14 mouse cellular contexts compared by ENCODE assay signal in genomic region chr3:65858118-65858517, GRCm38 (mm10).
DNase-seq lines count a peak whose midpoint lies in the region; ATAC-seq and TF ChIP-seq lines count a peak whose summit lies in the region.
"Had no signal": no experiment of that assay in that cellular context is flagged by ENCODE, and none has a peak within 500 bp of the region (broad histone marks: within the 10 kb centered on the region; RNA-seq: fewer than 3 reads in every experiment).

No protein-coding gene starts in this region.

- H3K4me3 ChIP-seq in heart, embryonic 16.5 days (ENCODE audit: low read length): no peak overlapping the region
- no peak overlapping the region for H3K4me3 ChIP-seq in heart, adult 2 months
- H3K4me3 ChIP-seq in liver, adult 2 months (ENCODE audit: insufficient read depth, low read depth, low read length): no peak overlapping the region
- H3K4me3 ChIP-seq in embryonic facial prominence, embryonic 10.5 days: no peak overlapping the region
- H3K4me3 ChIP-seq in liver, postnatal 0 days (ENCODE audit: low read depth, low read length): no peak overlapping the region
- H3K4me3 ChIP-seq: liver, embryonic 15.5 days; midbrain, embryonic 12.5 days had no signal

- H3K4me2 ChIP-seq in heart, embryonic 16.5 days (ENCODE audit: low read depth, low read length): 0 out of 2 replicates have a peak overlapping the region, but pooled peaks have one; percentile 30
- H3K4me2 ChIP-seq in liver, postnatal 0 days (ENCODE audit: low read depth, low read length): no peak overlapping the region
- H3K4me2 ChIP-seq: liver, embryonic 15.5 days had no signal

- no peak overlapping the region for H3K27ac ChIP-seq in heart, embryonic 16.5 days (ENCODE audit: low read length)
- no peak overlapping the region for H3K27ac ChIP-seq in heart, adult 2 months
- no peak overlapping the region for H3K27ac ChIP-seq in liver, adult 2 months (replicated peaks; ENCODE audit: insufficient read depth, low read depth, low read length)
- H3K27ac ChIP-seq in embryonic facial prominence, embryonic 10.5 days (replicated peaks): peak overlapping the region; percentile 75; the same call in 1 of the 2 replicates
- H3K27ac ChIP-seq in liver, postnatal 0 days (ENCODE audit: low read depth): peak overlapping the region; percentile 74
- H3K27ac ChIP-seq: liver, embryonic 15.5 days; midbrain, embryonic 12.5 days had no signal

- TF ChIP-seq EP300 in heart, adult 2 months (IDR thresholded peaks at IDR 0.05; ENCODE audit: insufficient read depth, low read depth, low read length): no peak
- peak; percentile 89 for TF ChIP-seq EP300 in liver, postnatal 0 days (IDR thresholded peaks at IDR 0.05; ENCODE audit: low read depth)

- no peaks in the 10 kb centered on the region for H3K79me2 ChIP-seq in heart, adult 2 months (replicated peaks; ENCODE audit: control insufficient read depth, insufficient read depth, low read length)
- H3K79me2 ChIP-seq in liver, adult 2 months (ENCODE audit: control insufficient read depth, insufficient read depth, low read length): no peaks in the 10 kb centered on the region

- no peaks in the 10 kb centered on the region for H3K36me3 ChIP-seq in heart, embryonic 16.5 days (ENCODE audit: control insufficient read depth, insufficient read depth)
- no peaks in the 10 kb centered on the region for H3K36me3 ChIP-seq in heart, adult 2 months (ENCODE audit: control insufficient read depth, insufficient read depth, low read length)
- no peaks in the 10 kb centered on the region for H3K36me3 ChIP-seq in liver, adult 2 months (ENCODE audit: control insufficient read depth, insufficient read depth, low read length)
- H3K36me3 ChIP-seq in embryonic facial prominence, embryonic 10.5 days (replicated peaks): no peaks in the 10 kb centered on the region
- no peaks in the 10 kb centered on the region for H3K36me3 ChIP-seq in liver, postnatal 0 days (replicated peaks; ENCODE audit: insufficient read depth, low read length)
- H3K36me3 ChIP-seq: liver, embryonic 15.5 days; midbrain, embryonic 12.5 days had no signal

- H3K4me1 ChIP-seq in heart, embryonic 16.5 days (ENCODE audit: control insufficient read depth, insufficient read depth, low read length): peaks cover 22% of the 10 kb centered on the region
- H3K4me1 ChIP-seq in heart, adult 2 months (ENCODE audit: control insufficient read depth, insufficient read depth, low read length): peaks cover 9% of the 10 kb centered on the region
- peaks cover 5% of the 10 kb centered on the region; the same call in 1 of the 2 replicates for H3K4me1 ChIP-seq in liver, adult 2 months (ENCODE audit: control insufficient read depth, insufficient read depth, low read length)
- H3K4me1 ChIP-seq in embryonic facial prominence, embryonic 10.5 days: peaks cover 75% of the 10 kb centered on the region
- H3K4me1 ChIP-seq in liver, postnatal 0 days (ENCODE audit: insufficient read depth): peaks cover 11% of the 10 kb centered on the region

- H3K9ac ChIP-seq in heart, embryonic 16.5 days (ENCODE audit: low read length): no peak overlapping the region
- H3K9ac ChIP-seq in heart, adult 2 months (ENCODE audit: low read depth, low read length): no peak overlapping the region
- H3K9ac ChIP-seq in liver, adult 2 months (ENCODE audit: low read depth, low read length): no peak overlapping the region
- H3K9ac ChIP-seq in liver, postnatal 0 days (replicated peaks): no peak overlapping the region
- H3K9ac ChIP-seq: liver, embryonic 15.5 days; midbrain, embryonic 12.5 days had no signal

- H3K27me3 ChIP-seq in heart, embryonic 16.5 days (ENCODE audit: control insufficient read depth, insufficient read depth, low read length): no peaks in the 10 kb centered on the region
- H3K27me3 ChIP-seq in heart, adult 2 months (ENCODE audit: control insufficient read depth, insufficient read depth, low read length): no peaks in the 10 kb centered on the region
- H3K27me3 ChIP-seq in liver, adult 2 months (ENCODE audit: control insufficient read depth, insufficient read depth, low read length): no peaks in the 10 kb centered on the region
- H3K27me3 ChIP-seq in embryonic facial prominence, embryonic 10.5 days (replicated peaks; ENCODE audit: low read depth, poor library complexity, severe bottlenecking): 0 out of 2 replicates have a peak, but pooled peaks cover 5% of the 10 kb centered on the region
- no peaks in the 10 kb centered on the region for H3K27me3 ChIP-seq in liver, postnatal 0 days (ENCODE audit: insufficient read depth, low read length)
- H3K27me3 ChIP-seq: liver, embryonic 15.5 days had no signal

- no peak for TF ChIP-seq POLR2A in heart, adult 2 months (IDR thresholded peaks at IDR 0.05; ENCODE audit: insufficient read depth, low read depth, low read length)
- no peak for TF ChIP-seq POLR2A in liver, adult 2 months (IDR thresholded peaks at IDR 0.05; ENCODE audit: extremely low read depth, insufficient read depth, low read length)

- no peak for TF ChIP-seq CTCF in heart, adult 2 months (IDR thresholded peaks at IDR 0.05)
- TF ChIP-seq CTCF in liver, adult 2 months (IDR thresholded peaks at IDR 0.05; ENCODE audit: low read depth, low read length): no peak
- TF ChIP-seq CTCF in liver, postnatal 0 days (IDR thresholded peaks at IDR 0.05; ENCODE audit: low read depth): no peak

- ATAC-seq in heart, embryonic 16.5 days (replicated peaks; ENCODE audit: extremely low read depth, insufficient read depth, low FRiP score): no peak
- ATAC-seq in liver, postnatal 0 days: peak; percentile 90
- ATAC-seq: forebrain, embryonic 16.5 days had no signal

- WGBS in heart, embryonic 16.5 days: 53% methylated on average over 11 of the region's 11 CpGs
- WGBS in heart, adult 2 months: 45% methylated on average over 11 of the region's 11 CpGs
- 17% methylated on average over 11 of the region's 11 CpGs for WGBS in liver, adult 2 months
- WGBS in embryonic facial prominence, embryonic 10.5 days: 48% methylated on average over 11 of the region's 11 CpGs
- 40% methylated on average over 11 of the region's 11 CpGs for WGBS in liver, postnatal 0 days (ENCODE audit: insufficient replicate concordance)

- no peaks in the 10 kb centered on the region for H3K9me3 ChIP-seq in heart, embryonic 16.5 days (replicated peaks; ENCODE audit: control insufficient read depth, low read length)
- H3K9me3 ChIP-seq in embryonic facial prominence, embryonic 10.5 days: no peaks in the 10 kb centered on the region
- no peaks in the 10 kb centered on the region for H3K9me3 ChIP-seq in liver, postnatal 0 days (ENCODE audit: low read length)
- H3K9me3 ChIP-seq: liver, embryonic 15.5 days; midbrain, embryonic 12.5 days had no signal

- no peak for DNase-seq in heart, adult 2 months
- peak; percentile 86 for DNase-seq in liver, adult 2 months (ENCODE audit: extremely low read depth, low read depth, low spot score)
- DNase-seq in liver: no peak
- DNase-seq in embryonic facial prominence, embryonic 10.5 days (ENCODE audit: low spot score): peak; percentile 12
- peak; percentile 66 for DNase-seq in liver, postnatal 0 days
- DNase-seq in spleen, postnatal 4 days (ENCODE audit: low spot score in 2 of 2): no peak
- DNase-seq in layer of hippocampus, adult 8-10 months (ENCODE audit: low spot score in 2 of 2): no peak
- DNase-seq: cerebellum, adult 8-10 months; right cerebral cortex, postnatal 4 days; thymus, postnatal 14 days had no signal

- intact Hi-C loops in heart, adult 2 months (cut with DNase I): no loop called here

Comparison
In these comparisons a context has a peak if more than half of its experiments do, and no peak if none do; other contexts are left out.
1. H3K27ac ChIP-seq: peak in embryonic facial prominence, embryonic 10.5 days (single experiment) and liver, postnatal 0 days (single experiment); none in heart, embryonic 16.5 days (single experiment), heart, adult 2 months (single experiment) and liver, adult 2 months (single experiment).
2. DNase-seq: peak in liver, adult 2 months (single experiment), embryonic facial prominence, embryonic 10.5 days (single experiment) and liver, postnatal 0 days (single experiment); none in heart, adult 2 months (0 of 2), liver (single experiment), spleen, postnatal 4 days (0 of 2) and layer of hippocampus, adult 8-10 months (0 of 2).